Mouse (Mus musculus) stomach, postnatal 0 days (tissue): ENCODE data around the gene Ldlrad3.

Experiments
- CTCF ChIP-seq: IDR thresholded peaks from 2 replicates; pipeline ENCODE4 v1.5.1; 2016; ENCODE audit warnings: antibody characterized with exemption, low read depth, mild to moderate bottlenecking, moderate library complexity
- EP300 ChIP-seq: optimal IDR thresholded peaks from 2 replicates; pipeline ENCODE3; 2016; ENCODE audit warnings: antibody characterized with exemption

DNA sequence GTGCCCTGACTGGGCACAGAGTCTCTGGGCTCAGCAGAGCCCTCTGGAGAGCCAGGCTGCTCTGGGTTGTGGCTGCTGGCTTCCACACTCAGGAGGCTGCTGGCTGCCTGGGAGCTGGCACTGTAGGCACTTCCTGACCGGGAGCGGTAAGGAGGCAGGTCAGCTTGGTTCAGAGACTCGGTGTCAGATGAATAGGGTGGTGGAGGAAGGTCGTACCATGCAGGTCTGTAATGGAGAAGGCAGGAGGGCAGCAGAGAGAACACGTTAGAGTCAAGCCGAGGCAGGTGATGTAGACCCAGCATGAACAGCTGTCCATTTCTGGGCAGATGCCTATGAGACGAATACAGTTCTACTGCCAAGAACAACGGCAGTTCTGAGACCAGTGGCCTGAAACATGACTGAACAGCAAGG lies 233.2 kb downstream of the Ldlrad3 start:
- no peak for TF ChIP-seq EP300
- TF ChIP-seq CTCF: no peak
